Mouse (Mus musculus) testis, postnatal 14 days (tissue): ENCODE measurements at regions not wholly inside any gene's neighbourhood (a gene's known extent, or its start where the extent isn't known, plus 50 kb on each side); places are given as distances from the start of the nearest gene placed in this dataset.

ENCODE experiments used
- DNase-seq: peaks from one replicate; pipeline ENCODE4 v3.0.0; 2021; ENCODE audit warnings: low spot score

- DNase-seq, result no peak
These were observed 146.4 kb downstream of the Ttc32 start for GRCm38 (mm10) chr12:9176198-9176597.

- no peak for DNase-seq
These were observed 148.8 kb downstream of the Ttc32 start for GRCm38 (mm10) chr12:9178626-9179025.

- no peak for DNase-seq
These were observed 150.9 kb downstream of the Ttc32 start for GRCm38 (mm10) chr12:9180677-9181076.

- no peak for DNase-seq
These were observed 161.9 kb downstream of the Ttc32 start for GRCm38 (mm10) chr12:9191721-9192120.

GRCm38 (mm10) chr12:9199321-9199720, 169.5 kb downstream of the Ttc32 start:
- no peak for DNase-seq

- DNase-seq, result no peak
These were observed 182.4 kb downstream of the Ttc32 start for GRCm38 (mm10) chr12:9212211-9212610.

- peak; percentile 29 for DNase-seq
These were observed 195.2 kb downstream of the Ttc32 start for GRCm38 (mm10) chr12:9224971-9225370.

GRCm38 (mm10) chr12:9227901-9228300, 198.1 kb downstream of the Ttc32 start:
- DNase-seq, result no peak

- DNase-seq, result no peak
These were observed 198.7 kb downstream of the Ttc32 start for GRCm38 (mm10) chr12:9228486-9228885.

- DNase-seq, result no peak
These were observed 200.2 kb downstream of the Ttc32 start for GRCm38 (mm10) chr12:9229981-9230380.

GRCm38 (mm10) chr12:9230576-9230975, 200.8 kb downstream of the Ttc32 start:
- no peak for DNase-seq

GRCm38 (mm10) chr12:9232431-9232830, 202.6 kb downstream of the Ttc32 start:
- DNase-seq, result no peak

- peak; percentile 22 for DNase-seq
These were observed 206.1 kb downstream of the Ttc32 start for GRCm38 (mm10) chr12:9235866-9236265.

GRCm38 (mm10) chr12:9237538-9237937, 207.7 kb downstream of the Ttc32 start:
- no peak for DNase-seq

- DNase-seq, result no peak
These were observed 208.2 kb downstream of the Ttc32 start for GRCm38 (mm10) chr12:9237955-9238354.

GRCm38 (mm10) chr12:9247506-9247905, 217.7 kb downstream of the Ttc32 start:
- DNase-seq, result no peak

GRCm38 (mm10) chr12:9251772-9252171, 222.0 kb downstream of the Ttc32 start:
- DNase-seq, result peak; percentile 13

GRCm38 (mm10) chr12:9253306-9254074, 223.7 kb downstream of the Ttc32 start:
- DNase-seq, result no peak

- no peak for DNase-seq
These were observed 224.6 kb downstream of the Ttc32 start for GRCm38 (mm10) chr12:9254301-9254860.

- DNase-seq, result no peak
These were observed 226.1 kb downstream of the Ttc32 start for GRCm38 (mm10) chr12:9255661-9256486.

- no peak for DNase-seq
These were observed 226.7 kb downstream of the Ttc32 start for GRCm38 (mm10) chr12:9256487-9256820.

- no peak for DNase-seq
These were observed 228.4 kb downstream of the Ttc32 start for GRCm38 (mm10) chr12:9258221-9258620.

- no peak for DNase-seq
These were observed 231.9 kb downstream of the Ttc32 start for GRCm38 (mm10) chr12:9261662-9262061.
